Mouse (Mus musculus) spleen, embryonic (tissue): Measurements from ENCODE around the gene Rnf144a.
"Not testable (repeated sequence)": the region's sequence is repeated elsewhere in the genome, so short reads cannot be mapped to it uniquely, and the experiment has no call there.

ENCODE experiments used
- CTCF ChIA-PET: fragments of 350-600 bp; sonication (Branson Sonifier 250); formaldehyde crosslinking; loops from one replicate; lab custom pipeline; 2022; lab: Charles Lee

Gene Rnf144a

GRCm38 (mm10) chr12:26415104-26415771 lies at the start of gene Rnf144a:
Gene Rnf144a (minus strand): TSS chr12:26415254.
- CTCF ChIA-PET, result no interaction called here

- CTCF ChIA-PET, result interaction anchor here (1.2 kb wide), 1 partner anchor 9 kb away, joined by 3 read pairs; no protein-coding TSS in a partner anchor
Measured at GRCm38 (mm10) chr12:26460091-26460490, 45.0 kb upstream of the Rnf144a start.

GRCm38 (mm10) chr12:26456028-26456698 lies 41.1 kb upstream of the Rnf144a start, which contains the start of gene Rsad2:
Gene Rsad2 (minus strand): TSS chr12:26456452.
- CTCF ChIA-PET, result interaction anchor here (0.6 to 1.4 kb wide), 2 partner anchors 13 to 164 kb away, joined by 5 to 6 read pairs; partner anchors contain the start of gene Cmpk2

- CTCF ChIA-PET, result interaction anchor here (0.7 kb wide), 1 partner anchor 81 kb away, joined by 3 read pairs; no protein-coding TSS in a partner anchor
Measured at GRCm38 (mm10) chr12:26454682-26455081, 39.6 kb upstream of the Rnf144a start.

DNA sequence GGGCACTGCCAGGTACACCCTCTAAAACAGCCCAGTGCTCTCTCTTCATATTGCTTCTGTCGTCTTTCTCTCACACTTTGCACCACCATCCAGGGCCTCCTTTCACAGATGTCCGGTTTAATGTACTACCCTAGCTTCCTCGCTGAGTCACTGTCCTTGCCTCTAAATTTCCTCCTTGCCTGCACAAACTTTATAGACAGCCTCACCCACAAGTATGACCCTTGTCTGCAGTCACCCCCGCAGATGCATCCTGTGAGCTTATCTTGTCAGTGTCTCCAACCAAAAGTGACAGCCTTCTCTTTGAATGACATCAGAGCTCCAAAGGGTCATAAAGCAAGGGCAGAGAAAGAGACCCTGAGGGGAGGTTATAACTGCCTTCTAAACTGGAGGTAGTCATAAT lies 37.9 kb upstream of the Rnf144a start:
- CTCF ChIA-PET, result no interaction called here

DNA sequence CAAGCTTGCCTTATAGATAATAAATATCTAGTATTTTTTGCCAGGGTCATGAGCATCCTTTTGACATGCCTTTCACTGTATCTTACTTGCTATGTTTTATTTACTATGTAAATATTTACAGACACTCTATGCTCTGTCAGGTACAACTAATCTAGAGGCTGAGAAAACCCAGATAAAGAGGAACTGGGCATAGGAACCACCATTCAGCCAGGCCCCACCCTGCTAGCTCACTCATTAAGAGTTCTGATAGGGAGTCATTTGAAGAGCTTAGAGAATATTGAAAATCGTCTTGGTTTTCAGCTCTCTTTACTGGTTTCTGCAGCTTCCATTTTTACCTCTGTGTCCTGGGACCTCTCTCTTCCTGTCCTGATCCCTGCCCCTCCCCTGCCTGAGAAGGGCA lies 36.1 kb upstream of the Rnf144a start:
- CTCF ChIA-PET, result interaction anchor here (0.5 to 0.6 kb wide), 2 partner anchors 9 to 31 kb away, joined by 3 read pairs; no protein-coding TSS in a partner anchor

DNA sequence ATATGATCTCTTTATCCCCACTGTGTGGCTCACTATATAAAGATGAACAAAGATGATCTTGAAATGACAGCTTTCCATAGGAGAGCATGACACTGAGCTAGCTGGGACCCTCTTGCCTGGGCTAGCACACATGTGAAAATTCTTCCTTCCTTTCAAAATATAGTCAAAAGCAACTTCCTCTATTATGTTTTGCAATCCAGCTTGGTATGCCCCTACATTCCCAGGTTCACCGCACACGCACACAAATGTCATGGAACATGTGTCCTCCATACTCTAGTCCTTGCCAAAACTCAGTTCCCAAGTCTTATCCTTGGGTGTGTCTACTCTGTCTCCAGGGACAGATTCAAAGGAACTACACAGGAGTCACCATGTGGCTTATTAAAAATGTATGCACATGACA lies 34.4 kb upstream of the Rnf144a start:
- CTCF ChIA-PET, result no interaction called here

DNA sequence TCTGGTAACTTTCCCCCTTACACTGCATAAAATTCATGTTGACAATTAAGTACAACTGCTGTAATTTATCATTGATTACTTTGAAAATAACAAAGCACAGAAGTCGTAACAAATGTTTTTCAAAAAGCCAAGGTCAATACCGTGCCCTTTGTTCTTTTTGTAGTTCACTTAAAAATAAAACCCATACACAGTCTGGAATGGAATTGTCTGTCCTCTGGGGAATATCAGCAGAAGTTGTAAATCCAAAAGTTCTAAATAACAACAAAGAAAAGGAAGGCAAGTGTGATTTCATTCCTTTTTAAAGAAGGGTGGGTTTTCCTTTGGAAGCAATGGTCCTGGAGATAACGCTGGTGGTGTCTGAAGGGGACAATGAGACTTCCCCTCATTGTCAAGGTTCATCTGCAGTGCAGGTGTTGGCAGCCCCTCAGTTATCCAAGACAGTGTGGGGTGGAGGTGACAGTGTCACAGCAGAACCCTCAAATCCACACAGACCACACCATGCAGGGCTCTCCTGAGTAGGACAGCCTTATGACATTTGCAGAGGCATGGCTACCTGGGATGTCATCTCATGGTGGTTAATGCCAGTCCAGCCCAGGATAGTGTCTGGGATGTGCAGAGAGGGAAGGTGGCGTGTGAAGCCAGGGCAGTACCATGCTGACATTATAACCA lies 31.5 kb upstream of the Rnf144a start:
- CTCF ChIA-PET, result no interaction called here

DNA sequence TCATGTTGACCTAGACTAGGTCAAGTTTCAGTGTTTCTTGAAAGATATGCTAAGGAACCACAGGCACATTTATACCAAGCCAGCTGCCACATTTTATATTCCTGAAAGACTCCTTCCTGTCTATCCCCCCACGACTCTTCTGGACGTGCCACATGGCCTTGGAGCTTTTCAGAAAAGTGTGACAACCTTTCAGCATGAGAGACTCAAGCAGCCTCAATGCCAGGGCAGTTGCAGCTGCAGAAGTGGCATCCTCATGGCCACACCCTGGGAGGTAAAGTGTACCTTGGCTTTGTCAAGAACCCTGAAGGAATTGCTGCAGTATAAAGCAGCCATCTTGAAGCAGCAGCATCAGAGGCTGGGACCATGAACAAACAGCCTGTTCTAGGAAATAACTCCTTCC lies 29.5 kb upstream of the Rnf144a start:
- CTCF ChIA-PET, result interaction anchor here (0.7 kb wide), 1 partner anchor 129 kb away, joined by 4 read pairs; no protein-coding TSS in a partner anchor

DNA sequence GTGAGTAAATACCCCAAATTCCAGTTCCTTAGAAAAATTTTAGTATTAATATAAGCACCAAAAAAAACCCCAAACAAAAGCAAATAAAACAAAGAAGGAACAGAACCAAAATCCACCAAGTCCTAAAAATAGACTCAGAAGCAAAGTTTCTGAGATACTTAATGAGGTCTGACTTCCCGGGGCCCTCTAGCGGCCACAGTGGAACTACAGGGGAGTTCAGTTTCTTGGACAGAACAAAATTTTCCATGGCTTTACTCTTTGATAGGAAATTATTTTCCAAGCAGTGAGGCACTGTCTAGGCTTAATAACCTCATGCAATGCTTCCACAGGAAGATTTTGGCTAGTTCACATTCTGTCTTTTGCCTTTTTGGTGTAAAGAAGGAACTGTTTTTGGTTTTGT lies 29.0 kb upstream of the Rnf144a start:
- CTCF ChIA-PET, result interaction anchor here (0.7 kb wide), 1 partner anchor 128 kb away, joined by 4 read pairs; no protein-coding TSS in a partner anchor

DNA sequence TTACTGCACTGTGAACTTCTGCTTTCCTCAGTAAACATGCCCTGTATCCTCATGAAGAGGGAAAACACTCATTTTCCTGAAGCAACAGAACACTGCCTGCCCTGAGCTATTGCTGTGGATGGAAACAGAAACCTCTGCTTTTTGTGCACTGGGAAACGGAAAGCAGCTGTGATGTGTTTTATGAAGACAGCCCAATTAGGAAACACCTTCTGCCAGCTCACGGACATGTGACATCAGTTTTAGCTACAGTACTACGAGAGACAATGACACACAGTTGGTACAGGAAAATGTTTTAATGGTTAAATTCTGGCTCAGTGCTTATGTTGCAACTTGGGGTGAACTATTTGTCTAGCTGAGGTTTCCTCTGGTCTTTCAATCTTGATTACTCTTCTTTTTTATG lies 24.3 kb upstream of the Rnf144a start:
- CTCF ChIA-PET, result interaction anchor here (0.6 kb wide), 1 partner anchor 37 kb away, joined by 5 read pairs; no protein-coding TSS in a partner anchor

GRCm38 (mm10) chr12:26437950-26438349 lies 22.9 kb upstream of the Rnf144a start:
- CTCF ChIA-PET, result no interaction called here

DNA sequence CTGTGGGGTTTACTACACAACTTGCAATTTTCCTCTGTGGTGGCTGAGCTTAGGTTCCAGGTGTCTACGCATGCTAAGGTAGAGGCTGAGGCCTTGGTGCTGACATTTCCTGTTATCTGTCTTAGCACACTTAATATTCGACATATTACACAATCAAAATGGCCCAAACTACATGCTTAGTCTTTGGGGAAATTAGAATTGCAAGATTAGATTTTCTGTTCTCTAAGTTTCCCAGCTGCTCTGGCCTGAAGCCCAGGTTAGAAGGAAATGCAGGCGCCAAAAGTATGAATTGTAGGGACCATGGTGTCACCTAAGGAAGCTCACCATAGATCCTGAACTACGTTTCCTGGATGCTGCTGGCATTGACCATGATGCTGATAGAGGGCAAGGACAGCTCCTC lies 21.3 kb upstream of the Rnf144a start:
- CTCF ChIA-PET, result no interaction called here

- CTCF ChIA-PET, result not testable (repeated sequence)
Measured at GRCm38 (mm10) chr12:26428771-26429170, 13.7 kb upstream of the Rnf144a start.

DNA sequence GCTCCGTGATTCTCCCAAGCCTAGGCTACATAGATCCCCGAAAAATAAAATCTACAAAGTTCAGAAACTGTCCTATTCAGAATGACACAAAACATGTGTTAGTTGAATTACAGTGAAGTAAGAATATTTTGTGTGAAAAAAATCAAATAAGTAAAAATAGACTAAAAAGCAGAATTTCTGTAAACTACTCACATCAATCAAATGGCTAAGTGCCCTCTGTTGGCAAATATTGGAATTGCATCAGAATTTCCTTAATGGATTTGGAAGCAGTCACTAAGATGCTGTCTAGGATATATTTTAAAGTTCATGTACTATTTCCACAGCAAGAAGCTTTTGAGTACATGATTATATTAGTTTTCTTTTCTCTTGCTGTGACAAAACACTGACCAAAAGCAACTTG lies 9.8 kb upstream of the Rnf144a start:
- CTCF ChIA-PET, result interaction anchor here (0.7 kb wide), 1 partner anchor 1168 kb away, joined by 3 read pairs; no protein-coding TSS in a partner anchor

DNA sequence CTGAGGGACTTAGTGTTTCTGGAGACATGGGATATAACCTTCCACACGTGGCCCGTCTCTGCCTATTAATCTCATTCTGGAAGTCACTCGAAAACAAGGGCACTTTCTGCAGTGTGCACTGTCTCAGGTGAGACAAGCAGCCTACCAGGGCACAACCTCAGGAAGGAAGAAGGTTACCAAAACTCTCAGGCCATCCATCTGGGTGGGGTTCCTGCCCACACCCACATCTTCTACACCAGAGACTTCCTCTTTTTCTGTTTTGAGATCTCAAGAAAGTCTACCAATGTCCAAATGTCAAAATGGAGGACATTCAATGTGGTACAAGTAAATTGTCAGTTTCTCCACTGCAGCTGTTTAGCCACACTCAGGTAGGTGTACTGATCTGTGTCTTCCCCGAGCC lies 3.3 kb upstream of the Rnf144a start:
- CTCF ChIA-PET, result no interaction called here

DNA sequence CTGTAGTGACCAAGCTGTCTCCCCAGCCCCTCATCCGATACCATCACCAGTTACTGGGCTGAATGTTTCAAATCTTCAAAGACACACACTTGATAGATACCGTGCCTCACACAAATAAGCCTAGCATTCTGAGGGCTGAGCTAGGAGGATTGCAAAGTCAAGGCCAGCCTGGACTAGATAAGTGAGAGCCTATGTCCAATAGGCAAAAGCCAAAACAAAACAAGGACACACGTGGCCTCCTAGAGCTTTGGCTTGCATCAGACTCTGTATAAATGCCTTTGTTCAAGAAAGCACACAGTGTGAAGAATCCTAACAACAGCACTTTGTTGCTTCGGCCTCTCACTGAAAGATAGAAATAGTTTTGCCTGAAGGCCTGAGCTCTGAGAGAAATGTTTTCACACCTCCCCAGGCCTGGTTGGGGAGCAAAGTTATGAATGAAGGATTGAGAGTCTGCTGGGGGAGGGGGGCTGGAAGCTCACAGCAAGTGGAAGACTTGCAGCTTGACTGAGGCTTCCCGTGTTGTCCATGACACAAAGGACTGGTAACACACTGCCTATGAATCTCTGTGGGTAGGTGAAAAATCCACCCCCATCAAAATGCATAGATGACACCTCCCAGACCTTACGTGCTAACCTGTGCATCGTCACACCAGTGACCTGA lies 1.7 kb upstream of the Rnf144a start:
- CTCF ChIA-PET, result interaction anchor here (0.7 kb wide), 1 partner anchor 79 kb away, joined by 3 read pairs; no protein-coding TSS in a partner anchor

- CTCF ChIA-PET, result no interaction called here
Measured at GRCm38 (mm10) chr12:26414451-26415103, 477 bp downstream of the Rnf144a start.

DNA sequence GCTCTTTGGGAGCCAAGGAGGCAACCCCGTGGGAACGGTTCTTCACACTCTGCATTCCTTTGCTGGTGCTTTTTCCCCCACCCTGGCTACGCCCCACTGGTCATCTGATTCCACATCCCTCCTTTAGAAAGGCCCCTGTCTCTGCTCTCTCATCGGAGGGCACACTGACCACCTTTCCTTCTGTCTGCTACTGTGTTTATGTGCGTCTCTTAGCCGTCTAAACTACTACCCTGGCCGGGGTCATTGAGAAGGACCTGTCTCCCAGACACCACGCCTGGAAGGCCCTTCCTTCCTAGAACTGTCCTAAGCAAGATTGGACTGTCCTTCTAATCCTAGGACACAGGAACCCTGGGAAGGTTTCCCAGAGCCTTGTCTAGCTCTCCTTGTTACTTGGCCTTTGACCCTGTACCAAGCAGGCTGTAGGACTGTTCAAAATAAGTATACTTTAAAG lies 1.1 kb downstream of the Rnf144a start:
- CTCF ChIA-PET, result no interaction called here

- CTCF ChIA-PET, result no interaction called here
Measured at GRCm38 (mm10) chr12:26412802-26413201, 2.3 kb downstream of the Rnf144a start.
